Mouse (Mus musculus) ES-E14 (cell line): ENCODE measurements around the gene A930033H14Rik. TPM values are rescaled to one million over a fixed set of nuclear protein-coding genes. Genes with fewer than 3 reads are reported as not detected.

Source experiments
- DNase-seq: peaks from one replicate; pipeline ENCODE4 v3.0.0-alpha.2; 2013; ENCODE audit warnings: low read depth, low spot score
- H3K27ac ChIP-seq: 2 replicates; pipeline ENCODE4 v1.5.1; 2012; ENCODE audit warnings: low read depth, mild to moderate bottlenecking, low read length, moderate library complexity, mixed read lengths; ENCODE audit not compliant: poor library complexity, insufficient read depth, severe bottlenecking
- H3K36me3 ChIP-seq: 2 replicates; pipeline ENCODE4 v1.6.1; 2012; ENCODE audit warnings: mild to moderate bottlenecking, low read length, moderate library complexity, mixed read lengths; ENCODE audit not compliant: control insufficient read depth, poor library complexity, insufficient read depth, severe bottlenecking
- H3K4me1 ChIP-seq, 2 experiments: fragments of 150-350 bp in 1 of 2; sonication (generic) in 1 of 2; 2 replicates each; pipeline ENCODE4 v1.6.1; 2012; ENCODE audit warnings: low read length in 2 of 2, mild to moderate bottlenecking in 1 of 2, mixed read lengths in 1 of 2; ENCODE audit not compliant: control insufficient read depth in 2 of 2, insufficient read depth in 2 of 2, poor library complexity in 1 of 2
- H3K4me3 ChIP-seq, 2 experiments: fragments of 150-350 bp in 1 of 2; sonication (generic) in 1 of 2; 2 replicates each; pipeline ENCODE4 v1.5.1; 2012; ENCODE audit warnings: low read length in 2 of 2, low read depth in 1 of 2, mild to moderate bottlenecking in 1 of 2, mixed read lengths in 1 of 2; ENCODE audit not compliant: insufficient read depth in 1 of 2, poor library complexity in 1 of 2, severe bottlenecking in 1 of 2
- H3K9ac ChIP-seq: 2 replicates; pipeline ENCODE4 v1.6.1; 2012; ENCODE audit warnings: low read depth, mild to moderate bottlenecking, low read length, mixed read lengths; ENCODE audit not compliant: poor library complexity, insufficient read depth, severe bottlenecking
- H3K9me3 ChIP-seq: fragments of 150-350 bp; sonication (generic); 2 replicates; pipeline ENCODE4 v1.6.1; 2012; ENCODE audit warnings: low read depth, mild to moderate bottlenecking, low read length; ENCODE audit not compliant: control insufficient read depth, insufficient read depth
- CHD2 ChIP-seq: IDR thresholded peaks from 2 replicates; pipeline ENCODE4 v1.6.1; 2014; ENCODE audit warnings: mild to moderate bottlenecking, low read depth, low read length, inconsistent platforms
- HCFC1 ChIP-seq: IDR thresholded peaks from 2 replicates; pipeline ENCODE4 v1.6.1; 2012; ENCODE audit warnings: low read length, inconsistent platforms, borderline replicate concordance; ENCODE audit not compliant: insufficient read depth
- MAFK ChIP-seq: IDR thresholded peaks from 2 replicates; pipeline ENCODE4 v1.6.1; 2014; ENCODE audit warnings: mild to moderate bottlenecking, low read depth, low read length, inconsistent platforms; ENCODE audit not compliant: insufficient read depth
- ZC3H11A ChIP-seq: IDR thresholded peaks from 2 replicates; pipeline ENCODE4 v1.6.1; 2012; ENCODE audit warnings: low read depth, mild to moderate bottlenecking, inconsistent platforms, low read length, borderline replicate concordance
- ZNF384 ChIP-seq: IDR thresholded peaks from 2 replicates; pipeline ENCODE4 v1.6.1; 2012; ENCODE audit warnings: low read depth, low read length, inconsistent platforms
- in situ Hi-C, 2 experiments: fragments of 600-800 bp; cut with MboI; formaldehyde crosslinking; loops; one replicate each; pipeline ENCODE4 v1.15.1; 2025; ENCODE audit warnings: low sequenced_read_pairs in 2 of 2, inconsistent platforms in 1 of 2; ENCODE audit not compliant: unreplicated experiment in 2 of 2
- total RNA-seq: library from RNA; depleted of rRNA; stranded (reverse); fragments of 300-350 nt; gene quantifications from 2 replicates; pipeline ENCODE4 v1.2.3, GENCODE M21; 2012

Gene A930033H14Rik
- total RNA-seq, 1 experiment: 0.45 TPM

- in situ Hi-C loops: no loop called here
- Histone ChIP-seq H3K9ac (no peak overlapping the region), H3K4me1 (no peaks in the 10 kb centered on the region; a peak in 1 of 4 replicates), H3K4me3 (no peak overlapping the region), H3K27ac (no peak overlapping the region), H3K36me3 (no peaks in the 10 kb centered on the region), H3K9me3 (no peaks in the 10 kb centered on the region)
- DNase-seq: no peak
- no peak for TF ChIP-seq ZC3H11A
Measured at GRCm38 (mm10) chr10:69246762-69247161, 33.9 kb upstream of the A930033H14Rik start.

- no peaks in the 10 kb centered on the region; a peak in 1 of 4 replicates for H3K4me1 ChIP-seq
- in situ Hi-C loops: no loop called here
- no peak overlapping the region for H3K9ac ChIP-seq
- no peak for TF ChIP-seq HCFC1
- TF ChIP-seq MAFK: no peak
- no peak for TF ChIP-seq ZC3H11A
- TF ChIP-seq CHD2: no peak
- TF ChIP-seq ZNF384: no peak
- DNase-seq: no peak
- no peak overlapping the region for H3K4me3 ChIP-seq
- no peaks in the 10 kb centered on the region for H3K9me3 ChIP-seq
- no peaks in the 10 kb centered on the region for H3K36me3 ChIP-seq
- no peak overlapping the region for H3K27ac ChIP-seq
Measured at GRCm38 (mm10) chr10:69245906-69246668, 33.2 kb upstream of the A930033H14Rik start.

- no peak overlapping the region for H3K27ac ChIP-seq
- H3K36me3 ChIP-seq: no peaks in the 10 kb centered on the region
- no peaks in the 10 kb centered on the region; a peak in 1 of 4 replicates for H3K4me1 ChIP-seq
- H3K9ac ChIP-seq: no peak overlapping the region
- no peak overlapping the region for H3K4me3 ChIP-seq
- in situ Hi-C loops: no loop called here
- no peaks in the 10 kb centered on the region for H3K9me3 ChIP-seq
- DNase-seq: no peak
- TF ChIP-seq HCFC1 (no peak), MAFK (no peak), ZNF384 (no peak)
Measured at GRCm38 (mm10) chr10:69245151-69245550, 32.3 kb upstream of the A930033H14Rik start.

- no peak for DNase-seq
- Histone ChIP-seq H3K36me3 (no peaks in the 10 kb centered on the region), H3K9me3 (no peaks in the 10 kb centered on the region), H3K4me1 (no peaks in the 10 kb centered on the region), H3K27ac (no peak overlapping the region), H3K9ac (no peak overlapping the region), H3K4me3 (no peak overlapping the region)
- in situ Hi-C loops: no loop called here
- TF ChIP-seq ZNF384 (no peak), MAFK (no peak), HCFC1 (no peak), CHD2 (no peak), ZC3H11A (no peak)
Measured at GRCm38 (mm10) chr10:69240530-69240929, 27.6 kb upstream of the A930033H14Rik start.

GRCm38 (mm10) chr10:69238311-69238710, 25.4 kb upstream of the A930033H14Rik start:
- H3K36me3 ChIP-seq: no peaks in the 10 kb centered on the region
- TF ChIP-seq HCFC1 (no peak), MAFK (no peak)
- no peaks in the 10 kb centered on the region for H3K9me3 ChIP-seq
- H3K9ac ChIP-seq: no peak overlapping the region
- no peak overlapping the region for H3K27ac ChIP-seq
- in situ Hi-C loops: no loop called here
- no peak overlapping the region for H3K4me3 ChIP-seq
- DNase-seq: no peak
- H3K4me1 ChIP-seq: no peaks in the 10 kb centered on the region
